Mouse (Mus musculus): ENCODE measurements around the gene Map3k7cl.

Gene Map3k7cl

DNA sequence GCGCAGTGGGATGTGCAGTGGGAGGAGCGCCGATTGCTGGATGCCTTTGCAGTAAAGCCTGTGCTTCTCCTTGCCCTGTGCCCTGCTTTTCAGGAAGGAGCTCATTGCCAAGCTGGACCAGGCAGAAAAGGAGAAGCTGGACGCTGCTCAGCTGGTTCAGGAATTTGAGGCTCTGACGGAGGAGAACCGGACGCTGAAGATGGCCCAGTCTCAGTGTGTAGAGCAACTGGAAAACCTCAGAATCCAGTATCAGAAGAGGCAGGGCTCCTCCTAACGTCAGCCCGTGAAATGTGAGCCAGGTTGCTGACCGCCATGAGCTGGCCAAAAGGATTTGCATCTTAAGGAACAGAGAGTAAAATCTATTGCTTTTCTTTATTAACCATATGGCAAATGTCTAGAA lies 41.0 kb downstream of the Map3k7cl start:
- no peak for DNase-seq

DNA sequence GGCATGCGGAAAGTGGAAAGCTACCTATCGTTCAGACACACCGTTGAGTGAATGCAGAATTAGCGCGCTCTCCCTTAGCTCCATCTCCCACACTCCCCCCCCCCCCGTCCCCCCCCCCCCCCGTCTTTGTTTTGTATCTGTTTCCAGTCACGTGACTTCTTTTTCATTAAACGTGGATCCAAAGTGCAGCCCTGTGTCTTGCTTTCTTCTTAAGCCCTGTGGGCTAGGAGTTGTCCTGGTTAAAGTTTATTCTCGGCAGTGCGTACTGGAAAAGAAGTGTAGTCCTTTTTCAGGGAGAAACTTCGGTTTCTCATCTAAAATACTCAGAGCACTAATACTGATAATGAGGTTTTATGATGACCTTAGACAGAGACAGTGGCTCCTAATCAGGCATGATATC lies 42.0 kb downstream of the Map3k7cl start:
- DNase-seq, result no peak

DNA sequence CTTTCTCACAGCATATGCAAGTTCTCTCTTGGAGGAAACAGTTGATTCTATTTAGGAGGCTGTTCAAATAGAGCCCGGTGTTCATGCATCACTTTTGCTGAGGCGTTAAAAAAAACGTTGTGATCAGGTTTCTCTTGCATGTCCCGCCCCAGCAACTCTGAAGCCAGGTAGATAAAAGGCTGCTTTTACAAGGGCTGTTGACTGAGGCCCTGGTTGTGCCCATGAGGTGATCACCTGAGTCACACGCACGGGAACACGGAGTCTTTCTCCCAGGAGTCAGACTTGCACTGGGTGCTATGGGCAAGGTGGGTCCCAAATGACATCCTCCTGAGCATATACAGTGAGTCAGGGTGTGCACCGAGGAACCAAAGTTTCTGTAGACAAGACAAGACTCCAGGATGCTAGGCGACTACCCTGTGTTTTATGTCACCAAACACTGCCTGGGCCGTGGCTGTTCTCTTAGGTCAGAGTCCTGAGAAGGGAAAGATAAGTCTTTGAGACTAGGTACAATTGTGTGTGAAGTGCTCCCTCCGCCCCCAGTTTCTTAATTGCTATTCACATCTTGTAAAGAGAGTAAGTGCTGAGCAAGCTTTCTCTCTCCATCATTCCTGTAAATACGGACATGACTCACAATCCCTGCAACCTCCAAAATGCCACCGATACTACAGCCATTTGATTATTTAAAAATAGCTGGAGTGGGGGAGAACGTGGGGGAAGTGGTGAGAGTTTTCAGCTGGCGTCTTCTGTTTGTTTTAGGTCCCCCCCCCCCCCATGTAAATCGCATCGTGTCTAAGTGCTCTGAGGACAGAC lies 49.8 kb downstream of the Map3k7cl start:
- DNase-seq, result no peak

DNA sequence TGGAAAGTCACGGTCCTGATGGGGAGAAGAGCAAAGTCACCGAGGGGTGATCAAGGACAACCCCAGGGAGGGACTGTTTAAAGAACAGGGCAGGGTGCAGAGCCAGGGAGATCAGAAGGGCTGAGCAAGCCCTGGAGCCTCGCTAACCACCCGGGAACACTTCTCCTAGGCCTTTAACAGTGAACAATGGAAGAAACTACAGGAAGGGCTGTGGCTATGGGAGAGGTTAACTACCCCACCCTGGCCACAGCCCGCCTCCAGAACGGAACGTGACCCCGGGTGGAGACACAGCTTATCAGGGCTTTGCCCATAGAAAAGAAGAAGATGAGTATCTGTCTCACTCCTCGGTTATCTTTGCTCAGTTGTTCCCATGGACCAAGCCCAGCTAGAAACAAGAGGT lies 50.9 kb downstream of the Map3k7cl start:
- no peak for DNase-seq

DNA sequence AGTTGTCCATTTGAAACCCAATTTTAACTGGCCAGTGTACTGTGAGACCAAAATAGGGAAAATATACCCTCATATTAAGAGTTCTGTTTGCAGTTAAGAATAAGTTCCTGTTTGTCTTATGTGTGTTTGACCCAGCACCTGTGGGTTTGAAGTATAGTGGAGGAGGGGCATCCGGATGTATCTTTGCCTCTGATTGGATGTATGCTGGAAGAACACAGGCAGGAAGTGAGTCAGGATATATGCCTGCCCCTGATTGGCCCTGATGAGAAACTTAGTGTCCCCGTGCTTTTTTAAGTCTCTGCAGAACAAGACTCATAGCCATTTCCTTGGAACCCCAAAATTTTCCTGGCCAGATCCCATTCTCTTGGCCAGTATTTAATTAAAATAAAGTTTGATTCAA lies 51.8 kb downstream of the Map3k7cl start:
- no peak for DNase-seq

DNA sequence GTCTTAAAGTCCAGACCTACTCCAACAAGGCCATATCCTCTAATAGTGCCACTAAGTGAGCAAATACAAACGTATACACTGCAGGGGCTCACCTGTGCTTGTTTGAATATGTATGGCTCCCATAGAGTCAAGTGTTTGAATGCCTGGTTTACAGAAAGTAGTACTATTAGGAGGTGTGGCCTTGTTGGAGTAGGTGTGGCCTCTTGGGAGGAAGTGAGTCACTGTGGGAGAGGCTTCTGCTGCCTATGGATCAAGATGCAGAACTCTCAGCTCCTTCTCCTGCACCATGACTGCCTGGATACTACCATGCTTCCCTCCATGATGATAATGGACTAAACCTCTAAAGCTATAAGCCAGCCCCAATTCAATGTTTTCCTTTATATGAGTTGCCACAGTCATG lies 54.3 kb downstream of the Map3k7cl start:
- DNase-seq, result no peak

DNA sequence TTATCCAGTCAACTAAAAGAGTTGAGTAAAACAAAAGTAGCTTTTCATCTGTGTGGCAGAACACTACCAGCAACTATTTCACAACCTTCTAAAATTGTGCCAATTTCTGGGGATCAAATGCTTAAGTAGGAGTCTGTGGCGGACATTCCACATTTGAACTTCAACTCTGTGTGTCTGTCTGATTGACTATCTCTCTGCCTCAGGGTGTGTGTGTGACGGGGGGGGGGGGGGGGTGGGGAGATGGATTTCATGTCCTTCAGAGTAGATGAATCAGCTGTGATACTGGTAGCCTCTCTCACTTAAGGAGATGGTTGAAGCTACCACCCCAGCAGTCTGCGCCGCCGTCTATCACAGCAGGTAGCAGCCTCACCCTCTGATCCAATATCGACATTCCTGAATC lies 54.8 kb downstream of the Map3k7cl start:
- no peak for DNase-seq

DNA sequence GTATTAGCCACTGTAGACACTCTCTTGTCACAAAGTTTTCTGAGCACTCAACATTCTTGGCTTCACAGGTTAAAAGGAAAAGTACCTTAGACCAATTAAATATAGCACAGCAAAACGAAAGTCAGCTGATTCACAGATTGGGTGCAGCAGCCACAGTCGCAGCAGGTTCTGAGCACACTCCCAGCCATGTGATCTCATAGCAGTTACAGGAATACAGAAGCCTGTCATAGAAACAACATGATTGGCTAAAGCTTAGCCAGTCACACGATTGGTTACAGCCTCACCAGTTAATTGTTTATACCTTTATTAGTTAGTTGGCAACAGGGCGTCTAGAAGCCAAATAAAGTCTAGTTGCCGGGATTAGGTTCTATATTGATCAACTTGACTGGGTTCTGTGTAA lies 57.0 kb downstream of the Map3k7cl start:
- DNase-seq, result no peak

DNA sequence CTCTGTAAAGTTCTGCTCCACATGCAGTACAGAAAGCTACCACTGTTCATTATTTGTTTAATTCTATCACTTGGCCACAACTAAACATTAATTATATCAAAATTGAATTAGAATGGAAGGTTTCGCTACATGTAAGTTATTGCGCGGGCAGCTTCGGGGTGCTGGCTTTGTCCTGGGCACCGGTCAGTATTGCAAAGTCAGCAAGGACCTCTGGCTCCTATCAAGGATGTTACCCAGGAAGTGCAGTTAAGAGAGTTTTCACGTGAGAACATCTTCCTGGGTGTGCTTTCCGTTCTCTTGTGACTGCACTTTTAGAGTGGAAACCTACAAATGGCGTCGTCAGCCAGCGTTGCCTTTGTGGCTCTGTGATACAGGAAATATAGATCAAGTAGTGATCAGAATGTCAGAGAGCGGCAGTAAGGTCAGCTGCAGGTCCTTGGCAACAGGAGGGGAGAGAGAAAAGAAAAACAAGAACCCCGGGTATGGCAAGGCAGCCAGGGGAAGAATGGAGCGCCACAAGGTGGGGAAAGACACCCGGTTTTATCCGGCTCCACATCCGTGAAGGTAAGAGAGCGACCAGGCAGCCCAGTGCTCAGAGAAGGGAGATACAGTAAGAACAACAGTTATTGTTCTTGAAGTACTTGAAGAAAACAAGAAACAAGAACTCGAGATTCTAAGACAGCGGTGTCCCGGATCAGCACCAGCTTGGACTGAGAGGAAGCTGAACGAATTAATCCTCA lies 57.6 kb downstream of the Map3k7cl start:
- no peak for DNase-seq

DNA sequence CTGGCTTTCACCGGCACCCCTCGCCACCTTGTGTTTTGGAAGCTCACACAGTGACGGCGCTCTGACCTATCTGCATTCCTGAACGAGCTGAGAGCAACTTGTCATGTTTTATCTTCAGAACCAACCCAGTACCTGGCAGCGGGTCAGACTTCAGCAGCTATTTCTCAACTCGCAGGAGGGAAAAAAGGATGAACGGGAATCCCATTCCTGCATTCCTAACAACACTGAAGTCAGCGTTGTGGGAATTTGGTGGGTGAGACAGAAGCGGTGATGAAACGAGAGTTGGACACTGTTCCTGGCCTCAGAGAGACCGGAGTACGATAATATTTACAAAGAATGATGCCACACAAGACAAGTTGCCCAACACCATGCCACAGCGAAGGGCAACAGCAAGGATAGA lies 58.3 kb downstream of the Map3k7cl start:
- DNase-seq, result no peak

DNA sequence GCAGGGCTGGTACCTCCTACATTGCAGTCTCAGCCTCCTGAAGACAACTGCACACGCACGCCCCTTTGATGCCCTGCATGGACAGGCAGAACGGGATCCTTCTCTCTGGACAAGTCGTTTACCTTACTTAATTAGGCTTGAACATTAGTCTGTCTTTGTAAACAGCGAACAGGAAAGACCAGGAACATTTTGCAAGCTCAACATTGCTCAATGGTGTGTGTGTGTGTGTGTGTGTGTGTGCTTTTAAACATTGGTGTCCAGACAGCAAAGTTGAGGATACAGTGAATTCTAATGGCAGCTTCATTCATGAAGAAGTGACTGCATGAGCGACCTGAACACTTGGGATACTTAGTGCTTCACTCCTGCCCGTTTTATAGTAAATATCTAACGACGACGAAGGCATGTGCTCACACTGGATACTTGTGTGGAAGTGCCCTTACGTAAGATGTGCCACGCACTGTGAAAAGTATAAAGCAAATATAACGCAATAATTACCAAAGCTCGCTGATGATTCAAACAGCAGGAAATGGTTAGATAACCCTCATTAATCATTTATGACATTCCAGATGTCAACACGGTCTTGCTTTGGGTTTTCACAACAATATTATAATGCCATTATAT lies 59.2 kb downstream of the Map3k7cl start:
- no peak for DNase-seq

DNA sequence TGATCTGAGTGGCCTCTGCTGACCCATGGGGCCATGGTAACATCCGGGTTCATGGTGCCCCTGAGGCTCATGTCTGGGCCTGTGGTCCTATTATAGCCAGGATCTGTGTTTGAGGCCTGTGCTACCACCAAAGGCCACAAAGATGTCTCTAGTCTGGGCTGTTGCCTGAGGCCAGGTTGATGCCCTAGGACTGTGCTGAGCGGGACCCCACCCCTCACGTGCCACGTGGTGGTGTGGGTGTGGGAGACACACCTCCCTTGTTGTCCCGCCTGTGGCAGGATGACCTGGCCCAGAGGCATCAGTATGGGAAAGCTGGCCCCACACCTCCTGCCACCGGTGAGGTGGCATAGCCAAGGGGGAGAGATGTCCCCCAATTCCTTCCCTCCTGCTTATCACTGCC lies 64.2 kb downstream of the Map3k7cl start:
- DNase-seq, result no peak

DNA sequence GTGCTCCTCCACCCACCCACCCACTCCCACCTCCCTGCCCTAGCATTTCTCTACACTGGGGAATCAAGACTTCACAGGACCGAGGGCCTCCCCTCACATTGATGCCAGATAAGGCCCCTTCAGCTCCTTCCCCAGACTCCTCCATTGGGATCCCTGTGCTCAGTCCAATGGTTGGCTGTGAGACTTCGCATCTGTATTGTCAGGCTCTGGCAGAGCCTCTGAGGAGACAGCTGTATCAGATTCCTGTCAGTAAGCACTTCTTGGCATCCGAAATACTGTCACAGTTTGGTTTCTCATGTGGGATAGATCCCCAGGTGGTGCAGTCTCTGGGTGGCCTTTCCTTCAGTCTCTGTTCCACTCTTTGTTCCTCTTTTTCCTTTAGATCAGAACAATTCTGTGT lies 68.1 kb downstream of the Map3k7cl start:
- no peak for DNase-seq

DNA sequence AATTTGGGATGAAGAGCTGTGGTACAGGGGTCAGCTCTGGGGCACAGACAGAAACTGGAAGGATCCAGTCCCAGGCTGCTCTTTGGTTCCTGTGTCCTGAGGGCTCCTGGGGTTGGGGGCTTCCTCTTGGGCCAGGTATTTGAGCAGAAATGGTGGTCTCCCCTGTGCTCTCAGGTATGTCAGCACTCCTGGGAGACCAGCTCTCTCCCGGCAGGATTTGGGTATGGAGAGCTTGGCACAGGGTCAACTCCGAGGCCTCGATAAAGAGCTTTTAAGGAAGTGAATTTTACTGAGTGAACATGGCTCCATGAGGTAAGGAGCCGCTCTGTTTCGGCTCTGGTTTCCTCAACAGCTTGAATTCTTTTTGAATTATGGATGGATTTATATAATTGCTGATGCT lies 70.8 kb downstream of the Map3k7cl start:
- no peak for DNase-seq

DNA sequence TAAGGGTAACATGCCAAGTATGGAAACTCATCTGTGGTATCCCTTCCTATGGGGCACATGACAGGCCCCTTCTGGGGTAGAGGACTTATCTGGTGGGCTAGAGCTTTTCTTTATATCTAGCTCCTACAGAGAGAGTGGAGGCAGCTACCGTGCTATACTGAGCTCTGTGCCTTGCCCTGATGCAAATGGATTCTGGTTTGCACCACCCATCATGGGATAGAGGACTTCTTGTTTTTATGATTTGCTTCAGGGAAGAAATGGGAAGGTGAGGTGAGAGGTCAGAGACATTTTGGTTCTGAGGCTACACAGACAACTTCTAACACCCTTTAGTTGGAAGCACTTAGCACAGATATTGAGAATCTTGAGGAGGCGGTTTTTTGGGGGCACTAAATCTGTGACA lies 71.8 kb downstream of the Map3k7cl start:
- DNase-seq, result peak in 1 of 2 experiments; percentile 13

DNA sequence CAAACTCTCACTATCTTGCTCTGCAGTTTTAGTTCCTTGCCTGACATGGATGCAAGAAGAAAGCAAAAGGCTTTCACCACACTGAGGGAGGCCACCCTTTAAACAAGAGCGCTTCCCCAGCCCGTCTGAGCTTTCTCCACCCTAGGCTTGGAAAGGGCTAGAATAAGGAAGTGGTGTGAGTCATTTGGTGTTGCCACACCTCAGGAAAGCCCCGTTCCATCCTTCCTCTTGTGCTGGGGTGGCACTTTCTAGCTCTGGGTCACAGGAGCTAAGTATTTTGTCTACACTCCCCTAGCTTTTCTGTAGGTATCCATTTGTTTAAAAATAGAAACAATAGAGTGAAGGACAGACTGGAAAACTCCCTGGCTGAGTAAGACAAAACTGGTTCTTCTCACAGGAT lies 72.2 kb downstream of the Map3k7cl start:
- DNase-seq, result peak; percentile 51 to 63

DNA sequence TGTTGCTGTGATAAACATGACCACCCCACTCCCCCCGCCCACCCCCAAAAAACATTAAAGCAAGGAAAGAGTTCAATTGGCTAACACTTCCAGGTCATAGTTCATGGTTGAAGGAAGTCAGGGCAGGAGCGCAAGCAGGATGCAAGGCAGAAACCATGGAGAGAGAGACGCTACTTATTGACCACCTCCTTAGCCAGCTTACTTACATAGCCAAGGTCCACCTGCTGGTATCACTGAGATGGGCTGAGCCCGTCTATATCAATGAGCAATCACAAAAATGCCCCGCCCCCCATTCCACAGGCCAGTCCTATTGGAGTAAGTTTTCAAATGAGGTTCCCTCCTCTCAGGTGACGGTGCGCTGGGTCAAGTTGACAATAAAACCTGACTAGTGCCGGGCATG lies 72.7 kb downstream of the Map3k7cl start:
- DNase-seq, result no peak

DNA sequence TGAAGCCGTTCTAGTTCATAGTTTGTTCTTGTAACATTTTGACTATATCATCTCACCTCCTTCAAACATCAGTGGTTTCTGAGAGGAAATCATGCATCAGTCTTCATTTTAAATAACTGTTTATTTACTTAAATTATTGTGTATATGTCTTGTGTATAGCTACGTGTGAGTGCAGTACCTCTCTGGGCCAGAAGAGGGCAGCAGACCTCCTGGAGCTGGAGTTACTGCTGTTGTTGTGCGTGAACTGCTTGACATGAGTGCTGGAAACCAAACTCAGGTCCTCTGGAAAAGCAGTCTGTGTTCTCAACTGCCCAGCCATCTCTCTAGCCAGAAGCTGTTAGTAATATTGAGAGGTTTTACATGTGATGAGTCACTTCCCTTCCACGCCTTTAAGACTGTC lies 73.6 kb downstream of the Map3k7cl start:
- DNase-seq, result peak; percentile 13 to 19

DNA sequence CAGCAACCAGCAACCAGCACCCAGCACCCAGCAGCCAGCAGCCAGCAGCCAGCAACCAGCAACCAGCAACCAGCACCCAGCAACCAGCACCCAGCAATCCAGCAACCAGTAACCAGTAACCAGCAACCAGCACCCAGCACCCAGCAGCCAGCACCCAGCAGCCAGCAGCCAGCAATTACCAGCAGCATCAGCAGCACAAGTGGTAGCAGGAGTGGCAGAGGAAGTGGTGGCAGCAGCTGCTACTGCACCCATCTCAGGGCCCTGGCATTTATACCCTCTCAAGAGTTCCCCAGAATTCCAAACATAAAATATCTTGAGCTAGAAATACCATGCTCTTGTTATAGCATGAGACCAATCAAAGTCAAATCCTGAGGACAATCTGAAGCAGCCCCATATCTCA lies 81.6 kb downstream of the Map3k7cl start:
- no peak for DNase-seq

DNA sequence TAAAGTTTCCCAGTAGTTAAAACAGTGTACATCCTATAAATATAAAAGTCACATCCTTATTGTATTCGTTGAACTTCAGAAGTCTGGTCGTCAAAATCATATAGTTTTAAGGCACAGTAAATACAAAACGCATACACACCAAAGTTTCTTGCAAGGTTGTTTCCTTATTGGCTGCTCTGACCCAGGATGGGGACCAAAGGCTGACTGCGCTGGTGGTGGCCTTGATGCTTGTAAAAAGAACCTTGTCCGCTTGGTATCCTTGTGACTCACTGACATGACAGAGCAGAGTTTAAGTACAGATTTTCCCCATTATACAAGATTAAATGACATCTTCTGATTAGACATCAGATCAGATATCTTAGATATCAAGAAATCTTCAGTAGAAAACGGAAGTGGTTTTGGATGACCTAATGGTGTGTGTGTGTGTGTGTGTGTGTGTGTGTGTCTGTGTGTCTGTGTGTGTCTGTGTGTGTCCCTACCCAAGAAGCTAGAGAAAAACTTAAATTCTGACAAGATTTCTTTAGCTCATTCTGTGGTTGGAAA lies 82.2 kb downstream of the Map3k7cl start:
- no peak for DNase-seq

DNA sequence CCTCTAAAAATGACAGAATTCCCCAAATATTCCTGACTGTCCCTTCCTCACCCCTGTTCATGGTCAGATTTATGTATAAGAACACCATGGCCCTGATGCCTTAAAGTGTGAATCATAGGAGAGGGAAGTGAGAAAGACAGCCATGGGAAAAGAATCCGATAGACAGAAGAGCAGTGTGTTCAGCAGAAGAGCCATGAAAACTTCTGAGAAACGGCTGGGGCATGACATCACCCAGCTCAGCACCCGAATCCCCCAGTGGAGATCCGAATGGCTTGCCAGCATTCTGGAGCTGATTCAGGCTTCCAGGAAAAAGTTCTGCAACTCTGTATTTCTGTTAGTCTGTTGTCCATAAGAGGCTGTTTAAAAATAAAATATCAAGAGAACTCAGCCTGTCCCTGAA lies 82.7 kb downstream of the Map3k7cl start:
- DNase-seq, result no peak

DNA sequence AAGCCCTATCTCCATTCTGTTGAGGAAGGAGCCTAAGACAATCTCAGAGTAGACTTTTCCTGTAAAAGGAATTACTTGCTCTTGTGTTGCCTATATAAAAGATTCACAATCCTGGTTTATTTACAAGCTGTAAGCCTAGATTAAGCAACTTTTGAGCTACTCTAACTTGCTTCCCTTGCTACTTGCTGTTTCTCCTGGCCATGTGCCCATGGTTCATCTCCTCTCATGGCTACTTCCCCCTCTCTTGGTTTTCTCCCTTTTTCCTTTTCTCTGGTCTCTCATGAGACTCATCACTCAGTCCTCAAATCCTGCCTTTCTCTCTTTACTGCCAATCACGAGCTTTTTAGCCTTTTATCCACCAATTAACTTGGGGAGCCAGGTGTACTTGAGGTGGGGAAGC lies 85.0 kb downstream of the Map3k7cl start:
- no peak for DNase-seq

DNA sequence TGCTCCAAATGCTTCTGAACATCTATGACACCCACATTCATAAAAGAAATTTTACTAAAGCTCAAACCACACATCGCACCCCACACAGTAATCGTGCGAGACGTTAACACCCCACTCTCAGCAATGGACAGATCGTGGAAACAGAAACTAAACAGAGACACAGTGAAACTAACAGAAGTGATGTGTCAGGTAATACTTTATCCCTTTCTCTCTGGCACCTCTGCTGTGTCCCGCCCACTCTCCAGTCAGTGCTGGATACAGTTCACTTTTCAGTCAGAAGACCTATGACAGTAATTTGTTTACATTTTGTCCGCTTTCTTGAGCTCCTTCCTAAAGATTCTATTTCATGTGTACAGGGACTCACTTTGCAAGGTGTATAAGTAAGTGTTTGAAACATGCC lies 89.1 kb downstream of the Map3k7cl start:
- DNase-seq, result no peak
